Mouse (Mus musculus) stomach, embryonic 14.5 days (tissue): ENCODE measurements around the gene Nid1. TPM values are rescaled to one million over a fixed set of nuclear protein-coding genes. Genes with fewer than 3 reads are reported as not detected.

Source experiments
- ATAC-seq: fragments of 200-750 bp; cut with Nextera tagmentation; 2 replicates; pipeline ENCODE4 v1.8.0; 2017; ENCODE audit warnings: low read depth, moderate TSS enrichment; ENCODE audit not compliant: insufficient number of reproducible peaks, insufficient read depth, low FRiP score
- H3K27ac ChIP-seq: fragments of 300-500 bp; sonication (generic); 2 replicates; pipeline ENCODE4 v1.5.1; 2014; ENCODE audit warnings: mild to moderate bottlenecking, low read length, moderate library complexity, mixed read lengths
- H3K27me3 ChIP-seq: fragments of 300-500 bp; sonication (generic); 2 replicates; pipeline ENCODE4 v1.6.1; 2014; ENCODE audit warnings: low read length, control low read depth, mixed read lengths; ENCODE audit not compliant: control insufficient read depth, insufficient read depth
- H3K36me3 ChIP-seq: fragments of 300-500 bp; sonication (generic); 2 replicates; pipeline ENCODE4 v1.6.1; 2014; ENCODE audit warnings: mild to moderate bottlenecking, control low read depth, low read length, moderate library complexity, mixed read lengths; ENCODE audit not compliant: control insufficient read depth, insufficient read depth
- H3K4me1 ChIP-seq: fragments of 300-500 bp; sonication (generic); 2 replicates; pipeline ENCODE4 v1.6.1; 2014; ENCODE audit warnings: low read length, control low read depth, mixed read lengths; ENCODE audit not compliant: control insufficient read depth, insufficient read depth
- H3K4me2 ChIP-seq: fragments of 300-500 bp; sonication (generic); replicated peaks from 2 replicates; pipeline ENCODE4 v1.6.1; 2014; ENCODE audit warnings: low read depth, low read length, control low read depth
- H3K4me3 ChIP-seq: fragments of 300-500 bp; sonication (generic); 2 replicates; pipeline ENCODE4 v1.5.1; 2014; ENCODE audit warnings: low read depth, low read length, control low read depth
- H3K9ac ChIP-seq: fragments of 300-500 bp; sonication (generic); replicated peaks from 2 replicates; pipeline ENCODE4 v1.6.1; 2014; ENCODE audit warnings: low read depth, mild to moderate bottlenecking, control low read depth, low read length, moderate library complexity, mixed read lengths
- H3K9me3 ChIP-seq: fragments of 300-500 bp; sonication (generic); 2 replicates; pipeline ENCODE4 v1.6.1; 2016; ENCODE audit warnings: low read depth, low read length, control low read depth; ENCODE audit not compliant: control insufficient read depth
- WGBS: fragments of 180-500 bp; shearing (Covaris S2); extraction: QIAGEN DNeasy Blood & Tissue Kit; methylation state at CpG from one replicate; pipeline ENCODE4 v1.1.7; 2014; 5-methylcytosine and 5-hydroxymethylcytosine counted together
- polyA plus RNA-seq: library from polyadenylated mRNA; unstranded; fragments of >200 nt; fragmentation: Nextera tagmentation; extraction: Ambion mirVana; gene quantifications from 2 replicates; pipeline ENCODE4 v1.2.1, GENCODE M21; 2014

The Nid1 gene
- polyA plus RNA-seq, 1 experiment from 2014 or later, result 87.6 TPM

- Histone ChIP-seq H3K27ac (no peak overlapping the region), H3K4me2 (no peak overlapping the region), H3K4me3 (no peak overlapping the region), H3K36me3 (no peaks in the 10 kb centered on the region), H3K4me1 (no peaks in the 10 kb centered on the region; the same call in 1 of the 2 replicates), H3K9me3 (no peaks in the 10 kb centered on the region), H3K9ac (no peak overlapping the region), H3K27me3 (no peaks in the 10 kb centered on the region)
- 94% methylated on average over 4 of the region's 4 CpGs for WGBS
- ATAC-seq, result no peak
These were observed 110.5 kb downstream of the Nid1 start for GRCm38 (mm10) chr13:13547889-13548288.

DNA sequence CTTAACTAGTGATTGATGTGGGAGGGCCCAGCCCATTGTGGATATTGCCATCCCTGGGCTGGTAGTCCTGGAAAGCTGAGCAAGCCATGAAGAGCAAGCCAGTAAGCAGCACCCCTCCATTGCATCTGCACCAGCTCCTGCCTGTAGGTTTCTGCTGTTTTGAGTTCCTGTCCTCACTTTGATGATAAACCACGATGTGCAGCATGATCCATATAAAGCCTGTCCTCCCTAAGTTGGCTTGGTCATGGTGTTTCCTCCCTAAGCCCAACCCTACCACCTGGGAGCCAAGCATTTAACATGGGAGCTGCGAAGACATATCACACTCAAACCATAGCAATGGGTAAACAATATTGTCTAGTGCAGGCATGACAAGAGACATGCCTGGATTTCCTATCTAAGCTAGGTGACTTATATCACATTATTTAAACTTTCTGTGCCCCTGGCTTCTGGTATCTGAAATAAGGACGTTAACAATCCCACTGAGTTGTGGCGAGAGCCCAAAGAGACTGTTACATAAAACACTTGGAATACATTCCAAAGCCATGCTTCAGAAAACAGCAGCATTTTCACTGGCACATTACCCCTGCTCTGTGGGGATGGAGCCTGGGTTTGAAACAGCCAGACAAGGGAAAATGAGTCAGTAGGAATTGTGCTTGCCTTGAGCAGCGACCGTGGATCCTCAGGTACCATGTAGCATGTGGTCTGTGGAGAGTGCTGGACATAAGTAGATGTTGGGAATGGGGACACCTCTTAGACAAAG lies 111.3 kb downstream of the Nid1 start:
- no peaks in the 10 kb centered on the region for H3K9me3 ChIP-seq
- no peak overlapping the region for H3K4me2 ChIP-seq
- H3K27ac ChIP-seq, result no peak overlapping the region
- H3K4me1 ChIP-seq, result no peaks in the 10 kb centered on the region; the same call in 1 of the 2 replicates
- H3K9ac ChIP-seq, result no peak overlapping the region
- no peaks in the 10 kb centered on the region for H3K36me3 ChIP-seq
- H3K27me3 ChIP-seq, result no peaks in the 10 kb centered on the region
- WGBS, result 80% methylated on average over 6 of the region's 6 CpGs
- no peak overlapping the region for H3K4me3 ChIP-seq
- no peak for ATAC-seq

DNA sequence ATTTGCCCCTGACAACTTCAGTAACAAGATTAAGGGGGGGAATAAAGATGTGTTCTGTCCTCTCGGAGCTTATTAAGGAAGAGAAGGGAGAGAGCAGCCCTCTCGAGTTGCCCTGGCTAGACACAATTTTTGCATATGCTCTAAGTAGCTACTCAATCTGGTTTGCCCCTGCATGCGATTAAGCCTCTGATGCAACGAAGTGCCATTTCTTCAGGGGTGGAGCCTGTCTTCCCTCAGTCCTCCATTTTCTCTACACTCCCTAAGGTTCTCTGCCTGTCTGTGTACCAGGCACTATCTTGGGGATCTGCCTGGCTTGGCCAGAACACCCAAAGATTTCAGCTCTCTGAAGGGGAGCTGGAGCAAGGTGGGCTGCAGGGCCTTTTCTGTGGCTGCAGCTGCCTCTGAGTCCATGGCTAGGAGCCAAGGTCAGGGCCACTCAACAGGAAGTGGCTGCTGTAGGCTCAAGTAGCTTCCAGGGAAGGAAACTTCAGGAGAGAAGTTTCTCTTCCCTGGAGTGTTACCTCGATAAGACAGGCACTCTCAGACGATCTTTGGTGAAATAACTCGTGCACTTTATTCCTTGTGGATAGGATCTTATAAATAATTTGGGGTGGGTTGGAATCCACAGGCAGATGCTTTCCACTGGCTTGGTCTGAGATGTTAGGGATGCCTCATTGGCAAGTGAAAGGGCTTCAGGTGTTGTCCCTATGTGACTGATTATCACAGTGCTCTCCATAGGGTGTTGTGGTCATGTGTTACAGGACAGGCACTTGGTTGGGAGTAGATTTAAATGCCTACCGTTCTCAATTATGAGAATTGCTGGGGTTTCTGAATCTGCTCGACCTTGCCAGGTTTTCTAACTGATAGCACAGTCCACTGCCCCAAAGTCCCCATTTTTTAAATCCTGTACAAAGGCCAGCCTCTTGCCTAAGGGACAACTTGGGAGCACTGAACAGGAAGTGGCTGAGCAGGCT lies 112.6 kb downstream of the Nid1 start:
- H3K9ac ChIP-seq, result no peak overlapping the region
- 64% methylated on average over 9 of the region's 9 CpGs for WGBS
- H3K4me3 ChIP-seq, result no peak overlapping the region
- H3K36me3 ChIP-seq, result no peaks in the 10 kb centered on the region
- no peaks in the 10 kb centered on the region for H3K9me3 ChIP-seq
- H3K4me2 ChIP-seq, result no peak overlapping the region
- no peak overlapping the region for H3K27ac ChIP-seq
- ATAC-seq, result no peak
- H3K4me1 ChIP-seq, result no peaks in the 10 kb centered on the region; the same call in 1 of the 2 replicates
- no peaks in the 10 kb centered on the region for H3K27me3 ChIP-seq

DNA sequence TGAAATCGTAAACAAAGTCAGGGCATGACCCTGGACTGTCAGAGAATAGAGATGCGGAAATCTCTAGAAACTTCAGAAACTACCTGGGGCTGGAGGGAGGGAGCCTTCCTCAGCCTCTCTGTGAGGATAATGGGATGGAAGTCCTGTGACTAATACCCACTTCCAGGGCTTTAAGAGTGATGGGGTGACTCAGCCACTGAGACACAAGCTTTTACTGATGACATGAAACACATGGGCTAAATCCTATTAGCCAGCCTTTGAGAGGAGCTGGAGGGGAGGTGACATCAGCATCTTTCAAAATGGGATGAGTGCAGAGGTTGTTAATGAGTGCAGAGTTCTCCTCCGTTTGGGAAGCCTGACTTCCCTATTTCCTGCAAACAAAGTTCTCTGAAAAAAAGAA lies 114.7 kb downstream of the Nid1 start:
- Histone ChIP-seq H3K27me3 (no peaks in the 10 kb centered on the region), H3K4me1 (no peaks in the 10 kb centered on the region; the same call in 1 of the 2 replicates), H3K9ac (no peak overlapping the region), H3K27ac (no peak overlapping the region), H3K9me3 (no peaks in the 10 kb centered on the region), H3K4me3 (no peak overlapping the region), H3K4me2 (no peak overlapping the region), H3K36me3 (no peaks in the 10 kb centered on the region)
- WGBS, result 31% methylated on average over 3 of the region's 3 CpGs
- ATAC-seq, result no peak

GRCm38 (mm10) chr13:13553660-13554059 lies 116.3 kb downstream of the Nid1 start:
- ATAC-seq, result no peak
- no peaks in the 10 kb centered on the region; the same call in 1 of the 2 replicates for H3K4me1 ChIP-seq
- WGBS, result 88% methylated on average over 1 of the region's 1 CpGs
- no peaks in the 10 kb centered on the region for H3K27me3 ChIP-seq
- H3K27ac ChIP-seq, result no peak overlapping the region
- no peak overlapping the region for H3K4me2 ChIP-seq
- no peaks in the 10 kb centered on the region for H3K36me3 ChIP-seq
- no peak overlapping the region for H3K4me3 ChIP-seq
- H3K9ac ChIP-seq, result no peak overlapping the region
- no peaks in the 10 kb centered on the region for H3K9me3 ChIP-seq

DNA sequence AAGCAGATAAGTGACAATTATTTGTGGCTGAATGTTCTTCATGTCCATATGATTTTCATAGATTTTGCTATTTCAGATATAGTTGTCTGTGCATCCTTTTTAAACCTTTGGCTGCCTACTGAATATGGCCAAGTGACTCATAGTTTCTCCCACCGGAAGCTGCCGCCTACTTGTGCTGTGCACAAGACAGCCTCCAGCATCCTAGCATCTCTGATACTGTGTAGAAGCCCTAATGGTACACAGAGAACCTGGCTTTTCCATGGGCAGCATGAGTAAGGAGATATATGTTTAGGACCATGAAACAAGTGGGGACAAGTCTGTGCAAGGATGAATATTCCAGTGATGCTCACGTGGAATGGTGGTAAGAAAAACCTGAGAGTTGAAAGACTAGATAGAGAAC lies 117.8 kb downstream of the Nid1 start:
- no peaks in the 10 kb centered on the region for H3K36me3 ChIP-seq
- H3K9ac ChIP-seq, result no peak overlapping the region
- H3K27ac ChIP-seq, result no peak overlapping the region
- no peak overlapping the region for H3K4me3 ChIP-seq
- H3K27me3 ChIP-seq, result no peaks in the 10 kb centered on the region
- no peaks in the 10 kb centered on the region for H3K4me1 ChIP-seq
- no peak for ATAC-seq
- no peak overlapping the region for H3K4me2 ChIP-seq
- no peaks in the 10 kb centered on the region for H3K9me3 ChIP-seq
- WGBS, result 92% methylated on average over 3 of the region's 3 CpGs

- H3K4me3 ChIP-seq, result no peak overlapping the region
- no peaks in the 10 kb centered on the region for H3K9me3 ChIP-seq
- no peak overlapping the region for H3K9ac ChIP-seq
- 80% methylated on average over 5 of the region's 5 CpGs for WGBS
- no peaks in the 10 kb centered on the region for H3K36me3 ChIP-seq
- no peaks in the 10 kb centered on the region for H3K27me3 ChIP-seq
- no peaks in the 10 kb centered on the region for H3K4me1 ChIP-seq
- no peak overlapping the region for H3K27ac ChIP-seq
- no peak for ATAC-seq
- no peak overlapping the region for H3K4me2 ChIP-seq
These were observed 119.8 kb downstream of the Nid1 start for GRCm38 (mm10) chr13:13557001-13557743.

DNA sequence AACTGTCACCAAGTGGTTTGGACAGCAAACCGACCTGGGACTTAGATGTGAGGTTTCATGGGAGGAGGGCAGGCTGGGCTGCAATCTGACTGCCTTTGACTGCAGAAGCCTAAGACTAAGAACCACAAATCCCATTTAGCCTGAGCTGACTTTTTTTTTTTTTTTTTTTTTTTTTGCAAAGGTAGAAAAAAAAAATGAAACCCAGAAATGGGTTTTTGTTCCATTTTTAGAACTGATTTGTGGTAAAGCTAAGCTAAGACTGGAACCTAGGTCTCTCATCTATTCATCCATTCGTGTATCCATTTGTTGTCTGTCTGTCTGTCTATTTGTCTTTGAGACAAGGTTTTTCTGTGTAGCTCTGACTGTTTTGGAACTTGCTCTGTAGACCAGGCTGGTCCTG lies 120.9 kb downstream of the Nid1 start:
- no peak for ATAC-seq
- Histone ChIP-seq H3K4me3 (no peak overlapping the region), H3K9me3 (no peaks in the 10 kb centered on the region)

More for the DNA sequence above, 120.9 kb downstream of the Nid1 start:
- Histone ChIP-seq H3K4me1 (no peaks in the 10 kb centered on the region), H3K4me2 (no peak overlapping the region), H3K27me3 (no peaks in the 10 kb centered on the region), H3K9ac (no peak overlapping the region), H3K27ac (no peak overlapping the region), H3K36me3 (no peaks in the 10 kb centered on the region)
- 58% methylated on average over 2 of the region's 2 CpGs for whole genome bisulfite sequencing
